Mouse (Mus musculus) E14TG2a.4 (cell line): ENCODE measurements around the gene Gadd45gip1.

ENCODE experiments used
- CTCF ChIP-seq: conservative IDR thresholded peaks from 2 replicates; pipeline ENCODE4 v1.5.1; 2014; ENCODE audit warnings: low read length
- NANOG ChIP-seq: IDR thresholded peaks from 2 replicates; pipeline ENCODE4 v1.6.1; 2014; ENCODE audit warnings: borderline replicate concordance, low read length, mixed read lengths
- POU5F1 ChIP-seq: IDR thresholded peaks from 2 replicates; pipeline ENCODE4 v1.6.1; 2014; ENCODE audit warnings: low read length, borderline replicate concordance

GRCm38 (mm10) chr8:84884728-84885127 is 53.4 kb downstream of the Gadd45gip1 start:
- TF ChIP-seq CTCF (no peak), POU5F1 (no peak), NANOG (no peak)
